Mouse (Mus musculus): ENCODE results near the gene Rfc5. TPM values are rescaled to one million over a fixed set of nuclear protein-coding genes. Genes with fewer than 3 reads are reported as not detected.
"Not testable (repeated sequence)": the region's sequence is repeated elsewhere in the genome, so short reads cannot be mapped to it uniquely, and the experiment has no call there.

The Rfc5 gene
- 10 to 100 TPM in 2 of 4 experiments, 1 to 10 TPM in 2; 8.8 to 12.1 (median 9.8) TPM for total RNA-seq (2022)

DNA sequence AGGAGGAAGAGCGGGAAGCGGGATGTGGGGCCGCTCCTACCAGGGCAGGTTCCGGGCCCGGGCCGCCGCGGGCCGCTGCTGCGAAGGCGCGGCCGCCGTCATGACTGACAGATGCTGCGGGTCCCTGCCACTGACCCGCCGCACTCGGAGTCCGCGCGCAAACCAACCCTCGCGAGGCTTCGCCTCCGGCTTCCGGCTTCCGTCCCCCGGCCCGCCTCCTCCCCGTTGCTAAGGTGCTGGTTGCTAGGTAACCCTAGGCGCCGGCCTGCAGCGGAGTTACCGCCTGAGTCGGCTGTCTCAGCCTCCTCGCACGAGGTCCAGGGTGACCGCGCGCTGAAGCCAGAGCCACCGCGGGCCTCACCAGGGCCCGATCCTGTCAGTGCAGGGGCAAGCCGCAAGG is at the start of gene Rfc5:
Gene Rfc5, minus strand, starts transcription at position 171 of the 400 bp plus-strand sequence.
- DNase-seq = peak; percentile 94

DNA sequence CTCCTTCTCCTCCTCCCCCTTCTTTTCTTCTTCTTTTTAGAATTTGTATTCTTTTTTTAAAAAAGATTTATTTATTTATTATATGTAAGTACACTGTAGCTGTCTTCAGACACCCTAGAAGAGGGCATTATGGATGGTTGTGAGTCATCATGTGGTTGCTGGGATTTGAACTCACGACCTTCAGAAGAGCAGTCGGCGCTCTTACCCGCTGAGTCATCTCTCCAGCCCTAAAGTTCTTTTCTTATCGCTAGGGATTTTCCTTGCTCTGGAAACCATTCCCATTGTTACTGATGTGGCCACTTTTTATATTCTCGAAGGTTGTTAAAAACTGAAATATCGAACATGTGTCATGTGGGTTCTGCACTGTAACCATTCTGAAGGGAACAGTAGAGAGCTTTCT is 44.7 kb upstream of the Rfc5 start:
- DNase-seq = not testable (repeated sequence)

DNA sequence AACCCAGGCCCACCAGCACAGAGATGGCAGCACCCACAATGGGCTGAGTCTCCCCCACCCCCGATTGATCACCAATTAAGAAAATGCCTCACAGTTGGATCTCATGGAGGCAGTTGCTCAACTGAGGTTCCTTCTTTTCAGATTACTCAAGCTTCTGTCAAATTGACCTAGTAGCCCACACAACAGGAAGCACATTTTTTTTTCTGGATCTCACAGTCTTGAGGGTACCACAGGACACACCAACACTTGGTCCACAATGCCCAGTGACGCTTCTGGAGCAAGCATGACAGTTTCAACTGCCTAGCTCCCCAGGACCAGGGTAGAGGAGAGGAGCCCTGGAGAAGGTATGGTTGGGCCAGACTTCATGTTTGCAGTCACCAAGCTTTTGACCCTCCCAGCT is 28.6 kb upstream of the Rfc5 start:
- no peak for DNase-seq

DNA sequence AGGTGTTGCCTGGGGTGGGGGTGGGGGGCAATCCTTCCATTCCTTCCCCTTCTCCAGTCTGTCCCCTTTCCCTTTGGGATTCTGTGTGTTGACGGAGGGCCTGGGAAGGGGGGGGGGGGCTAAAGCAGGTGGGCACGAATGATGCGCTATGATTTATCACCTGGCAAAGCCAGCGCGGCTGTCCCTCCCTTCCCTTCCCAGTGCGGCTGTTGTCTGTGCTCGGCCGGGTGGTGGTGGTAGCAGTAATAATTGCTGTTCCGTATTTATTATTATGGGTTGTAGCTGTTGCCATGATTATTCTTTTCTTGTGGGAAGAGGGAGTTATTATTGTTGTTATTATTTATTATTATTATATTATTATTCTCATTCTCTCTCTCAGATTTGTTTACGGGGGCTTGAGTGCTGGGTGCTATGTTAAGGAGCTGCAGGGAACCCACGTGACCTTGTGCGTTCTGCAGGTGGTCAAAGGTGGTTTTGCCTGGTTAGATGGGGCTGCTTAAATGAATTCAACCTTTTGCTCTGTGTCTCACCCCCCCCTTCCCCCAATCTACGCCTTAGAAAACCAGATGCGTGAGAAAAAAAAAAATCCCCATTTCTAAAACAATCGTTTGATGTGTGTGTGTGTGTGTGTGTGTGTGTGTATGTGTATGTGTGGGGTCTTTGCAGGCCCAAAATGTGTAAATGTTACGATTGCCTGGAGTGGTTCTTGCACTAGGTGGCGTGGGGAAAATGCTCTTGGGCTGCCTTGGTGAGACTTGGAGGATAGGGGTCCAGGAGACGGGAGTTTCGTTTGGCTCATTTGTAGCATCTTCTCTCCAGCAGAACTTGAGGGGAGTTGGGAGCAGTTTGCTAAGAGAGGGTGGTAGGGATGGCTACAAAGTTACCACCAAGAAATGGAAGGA is 26.4 kb upstream of the Rfc5 start:
- DNase-seq = no peak

DNA sequence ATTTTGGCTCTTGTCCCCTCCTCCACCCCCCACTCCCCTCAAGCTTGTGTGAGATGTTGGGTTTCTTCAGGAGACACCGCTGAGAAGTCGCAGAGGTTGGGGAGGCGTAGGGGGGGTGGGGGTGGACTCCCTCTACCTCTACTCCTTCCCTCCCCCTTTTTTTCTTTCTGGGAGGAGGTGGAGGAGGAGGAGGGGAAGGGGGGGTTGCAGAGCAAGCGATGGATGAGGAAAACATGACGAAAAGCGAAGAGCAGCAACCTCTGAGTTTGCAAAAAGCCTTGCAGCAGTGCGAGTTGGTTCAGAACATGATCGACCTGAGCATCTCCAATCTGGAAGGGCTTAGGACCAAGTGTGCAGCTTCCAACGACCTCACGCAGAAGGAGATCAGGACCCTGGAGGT is 25.8 kb upstream of the Rfc5 start:
- no peak for DNase-seq

DNA sequence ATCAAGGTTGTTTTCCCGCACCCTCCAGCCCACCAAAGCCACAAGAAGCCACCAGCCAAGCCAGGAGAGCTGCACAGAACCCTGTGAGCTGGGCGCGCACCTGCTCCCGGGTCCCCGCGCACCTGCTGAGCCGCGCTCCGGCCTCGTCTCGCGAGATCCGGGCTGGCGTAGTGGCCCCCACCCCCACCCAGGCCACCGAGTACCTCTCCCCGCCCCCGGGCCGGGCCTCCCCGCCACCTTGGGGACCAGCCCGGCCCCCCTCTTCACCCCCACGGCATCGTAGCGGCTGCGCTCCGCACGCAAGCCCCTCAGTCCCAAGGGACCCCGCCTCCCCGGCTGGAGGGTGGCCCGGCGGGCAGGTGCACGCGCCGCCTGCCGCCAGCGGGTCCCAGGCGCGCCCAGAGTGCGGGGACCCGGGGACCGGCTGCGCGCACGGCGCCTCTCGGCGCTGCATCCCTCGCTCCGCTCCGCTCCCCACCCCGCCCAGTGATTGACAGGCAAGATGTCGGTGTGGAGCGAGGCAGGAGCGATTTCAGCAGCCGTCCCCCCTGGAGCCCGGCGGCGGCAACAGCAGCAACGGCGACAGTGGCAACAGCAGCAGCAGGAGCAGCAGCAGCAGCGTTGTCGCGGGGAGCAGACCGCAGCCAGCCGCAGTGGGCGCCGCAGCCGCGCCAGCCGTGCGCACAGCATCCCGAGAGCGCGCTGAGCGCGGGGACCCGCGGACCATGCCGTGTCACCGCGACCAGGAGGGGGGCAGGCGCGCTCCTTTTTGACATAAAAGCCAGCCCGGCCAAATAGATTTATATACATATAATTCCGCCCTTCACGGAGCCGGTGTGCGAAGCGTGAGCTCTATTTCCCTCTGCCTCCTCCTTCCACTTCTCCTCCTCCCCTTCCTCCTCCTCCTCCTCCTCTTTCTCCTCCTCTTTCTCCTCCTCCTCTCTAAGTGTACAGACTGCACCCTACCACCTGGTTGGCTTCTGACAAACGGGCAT is 25.0 kb upstream of the Rfc5 start, which contains the start of gene Ksr2:
Gene Ksr2, plus strand, starts transcription at position 494 of the 995 bp plus-strand sequence.
- DNase-seq = no peak

DNA sequence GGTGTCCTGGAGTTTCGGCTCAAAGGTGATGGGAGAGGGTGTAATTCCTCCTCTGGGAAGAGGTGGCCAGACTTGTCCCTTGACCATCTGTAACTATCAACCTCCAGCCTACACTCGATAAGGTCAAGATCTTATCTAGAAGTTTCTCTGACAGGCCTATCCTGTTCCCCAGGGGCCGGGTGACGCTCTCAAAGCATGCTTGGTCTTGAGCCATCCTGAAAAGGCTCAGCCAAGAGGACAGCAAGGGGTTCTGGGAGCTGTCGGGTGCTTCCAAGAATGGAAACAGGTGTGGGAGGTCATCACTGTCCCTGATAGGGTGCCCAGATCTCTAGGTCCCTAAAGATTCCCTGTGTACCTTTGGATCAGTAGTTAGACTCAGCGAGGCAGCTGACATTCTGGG is 20.5 kb upstream of the Rfc5 start:
- DNase-seq = no peak

DNA sequence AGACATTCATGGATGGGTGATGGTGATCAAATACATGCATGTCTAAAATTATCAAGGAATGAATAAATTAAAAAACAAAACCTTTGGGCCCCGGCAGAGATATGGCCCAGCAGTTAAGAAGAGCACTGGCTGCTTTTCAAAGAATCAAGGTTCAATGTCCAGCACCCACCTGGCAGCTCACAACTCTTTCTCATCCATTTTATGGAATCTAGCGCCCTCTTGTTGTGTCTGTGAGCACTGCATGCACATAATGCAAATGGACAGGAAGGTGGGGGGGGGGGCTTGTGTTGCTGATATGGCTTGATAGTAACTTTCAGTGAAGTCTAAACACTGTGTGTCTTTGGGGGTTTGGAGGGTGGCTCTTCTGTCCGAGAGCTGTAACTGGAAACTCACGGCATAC is 19.4 kb upstream of the Rfc5 start:
- DNase-seq = no peak

DNA sequence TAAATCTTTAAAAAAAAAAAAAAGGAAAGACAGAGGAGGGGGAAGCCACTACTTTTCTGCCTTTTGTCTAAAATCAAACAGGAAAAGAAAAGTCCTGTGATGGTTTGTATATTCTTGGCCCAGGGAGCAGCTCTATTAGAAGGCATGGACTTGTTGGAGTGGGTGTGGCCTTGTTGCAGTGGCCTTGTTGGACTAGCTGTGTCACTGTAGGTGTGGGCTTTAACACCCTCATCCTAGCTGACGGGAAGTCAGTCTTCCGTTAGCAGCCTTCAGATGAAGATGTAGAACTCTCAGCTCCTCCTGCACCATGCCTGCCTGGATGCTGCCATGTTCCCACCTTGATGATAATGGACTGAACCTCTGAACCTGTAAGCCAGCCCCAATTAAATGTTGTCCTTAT is 15.8 kb upstream of the Rfc5 start:
- DNase-seq = not testable (repeated sequence)

DNA sequence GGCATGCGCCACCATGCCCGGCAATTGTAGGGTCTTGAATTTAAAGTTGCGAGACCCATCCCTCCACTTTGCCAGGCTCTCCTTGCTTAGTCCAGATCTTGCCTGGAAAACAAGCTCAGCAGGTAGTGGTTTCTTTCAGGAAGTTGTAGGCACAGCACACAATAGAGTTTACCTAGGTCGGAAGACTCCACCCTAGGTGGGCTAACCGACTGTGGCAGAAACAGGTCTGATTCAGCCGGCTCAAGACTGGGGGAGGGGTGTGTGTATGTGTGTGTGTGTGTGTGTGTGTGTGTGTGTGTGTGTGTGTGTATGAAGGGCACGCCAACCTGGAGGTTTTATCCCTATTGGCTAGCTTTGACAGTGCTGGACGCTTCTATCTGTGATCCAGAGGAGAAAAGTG is 14.8 kb upstream of the Rfc5 start:
- no peak for DNase-seq

DNA sequence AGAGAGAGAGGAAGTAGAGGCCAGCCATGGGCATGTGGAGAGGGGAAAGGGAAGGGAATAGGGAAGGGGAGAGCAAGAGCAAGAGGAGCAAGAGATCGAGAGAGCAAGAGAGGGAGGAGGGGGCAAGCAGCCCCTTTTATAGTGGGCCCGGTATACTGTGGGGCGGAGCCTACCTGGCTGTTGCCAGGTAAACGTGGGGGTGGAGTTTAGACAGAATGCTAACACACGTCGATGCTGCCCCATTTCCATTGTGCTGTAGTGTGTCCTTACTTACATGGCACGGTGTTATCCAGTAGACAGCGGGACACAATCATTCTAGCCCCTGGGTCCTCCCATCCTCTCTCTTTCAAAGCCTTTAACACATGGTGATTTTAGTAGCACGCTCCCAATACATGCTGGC is 10.4 kb upstream of the Rfc5 start:
- DNase-seq = no peak

DNA sequence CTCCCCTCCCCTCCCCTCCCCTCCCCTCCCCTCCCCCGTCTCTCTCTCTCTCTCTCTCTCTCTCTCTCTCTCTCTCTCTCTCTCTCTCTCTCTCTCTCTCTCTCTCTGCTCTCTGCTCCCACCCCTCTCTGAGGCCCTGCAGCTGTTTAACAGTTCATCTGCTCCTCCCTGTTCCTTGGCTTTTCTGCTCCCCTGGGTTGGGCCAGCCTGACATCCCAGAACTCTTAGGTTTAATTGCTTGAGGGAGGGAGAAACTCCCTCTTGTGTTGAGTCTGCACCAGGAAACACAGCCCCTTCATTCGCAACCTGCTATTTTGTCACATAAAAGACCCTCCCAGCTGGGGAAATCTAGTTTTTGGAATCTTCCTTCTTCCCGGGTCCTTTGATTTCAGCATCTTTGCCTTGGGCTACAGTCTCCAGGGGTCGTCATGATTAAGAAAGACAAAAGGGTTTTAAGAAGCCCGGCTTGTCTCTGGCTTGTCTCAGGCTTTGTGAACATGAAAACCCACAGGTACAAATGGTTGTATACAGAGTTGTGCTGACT is 9.2 kb upstream of the Rfc5 start:
- DNase-seq = no peak

DNA sequence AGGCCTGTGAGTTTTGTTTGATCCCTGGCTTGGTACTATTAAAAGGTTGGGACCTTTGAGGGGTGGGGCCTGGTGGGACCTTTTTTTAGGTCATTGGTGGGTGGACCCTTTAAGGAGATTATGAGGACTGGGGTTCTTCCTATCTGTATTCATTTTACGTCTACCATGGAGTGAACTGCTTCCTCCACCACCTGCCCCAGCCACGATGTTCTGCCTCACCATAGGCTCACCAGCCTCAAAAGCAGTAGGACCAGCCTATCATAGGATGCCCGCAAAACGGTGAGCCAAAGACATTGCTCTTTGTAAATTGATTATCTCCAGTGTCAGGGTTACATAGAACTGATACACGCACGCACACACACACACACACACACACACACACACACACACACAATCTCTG is 8.5 kb upstream of the Rfc5 start:
- no peak for DNase-seq

DNA sequence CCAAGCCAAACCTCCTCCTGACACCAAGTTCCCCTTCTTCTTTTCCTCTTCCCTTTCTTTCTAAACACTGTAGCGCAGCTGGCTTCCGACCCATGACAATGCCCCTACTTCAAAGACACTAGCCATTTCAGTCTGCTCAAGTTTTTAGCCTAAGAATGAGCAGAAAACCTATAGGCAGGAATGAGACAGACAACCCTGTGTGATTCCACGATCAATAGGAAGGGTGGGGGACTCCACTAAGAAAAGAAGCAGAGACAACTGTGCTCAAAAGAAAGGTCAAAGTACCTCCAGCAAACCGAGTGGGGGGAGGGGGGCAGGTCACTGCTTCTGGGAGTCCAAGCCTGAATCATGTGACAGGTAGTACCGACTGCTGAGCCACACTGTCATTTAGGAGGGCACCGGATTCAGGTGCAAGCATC is 7.8 kb upstream of the Rfc5 start:
- DNase-seq = no peak

DNA sequence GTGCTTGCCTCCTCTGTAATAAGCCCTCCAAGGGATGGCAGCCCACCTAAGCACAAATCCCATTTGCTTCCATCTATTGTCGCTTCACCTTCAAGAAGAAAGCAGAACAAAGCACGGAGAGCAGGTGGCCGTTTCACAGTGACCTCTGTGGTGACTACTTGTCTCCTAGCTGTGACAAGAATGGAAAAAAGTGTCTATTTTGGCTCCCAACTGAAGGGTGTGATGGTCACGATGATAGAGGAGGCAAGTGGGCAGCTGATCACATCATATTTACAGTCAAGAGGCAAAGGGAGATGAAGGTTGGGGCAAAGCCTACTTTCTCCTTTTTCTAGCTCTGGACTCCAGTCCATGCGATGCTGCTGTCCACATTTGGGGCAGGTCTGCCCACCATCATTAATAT is 7.0 kb upstream of the Rfc5 start:
- DNase-seq = no peak

DNA sequence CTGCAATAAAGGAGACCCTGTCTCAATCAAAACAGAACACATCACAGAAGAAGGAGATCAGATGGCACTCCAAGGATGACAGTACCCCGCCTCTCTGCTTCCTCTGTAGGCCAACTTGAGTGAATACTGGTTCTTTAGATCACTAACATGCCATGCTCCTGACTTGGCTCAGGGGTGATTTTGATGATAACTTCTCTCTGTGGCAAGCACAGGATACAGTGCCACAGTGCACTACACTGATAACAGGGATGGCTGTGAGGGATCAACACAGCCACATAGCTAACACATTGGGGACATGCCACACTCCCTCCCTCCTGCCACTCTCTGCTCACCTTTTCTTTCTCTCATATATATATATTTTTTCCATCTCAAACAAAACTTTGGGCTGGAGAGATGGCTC is 2.0 kb upstream of the Rfc5 start:
- no peak for DNase-seq

DNA sequence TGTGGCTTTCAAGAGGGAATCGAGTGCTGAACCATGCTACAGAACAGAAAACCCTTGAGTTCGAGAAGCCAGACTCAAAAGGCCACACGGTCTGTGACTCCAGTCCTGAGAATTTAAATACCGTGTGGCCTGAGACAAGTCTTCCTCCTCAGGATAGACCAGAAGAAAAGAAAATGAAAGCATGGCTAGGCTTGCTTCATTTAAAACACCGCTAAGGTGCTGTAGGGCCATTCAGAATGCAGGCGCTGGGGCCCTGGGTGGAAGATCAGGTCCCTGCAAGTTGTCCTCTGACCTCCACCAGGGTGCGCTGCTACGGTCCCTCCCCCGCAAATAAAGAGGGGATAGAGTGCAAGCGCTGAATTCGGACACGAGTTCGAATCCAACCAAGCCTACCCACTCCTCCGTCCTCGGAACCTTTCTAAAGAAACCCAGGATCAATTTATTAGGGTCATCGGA is 523 bp downstream of the Rfc5 start:
- DNase-seq = peak; percentile 28

DNA sequence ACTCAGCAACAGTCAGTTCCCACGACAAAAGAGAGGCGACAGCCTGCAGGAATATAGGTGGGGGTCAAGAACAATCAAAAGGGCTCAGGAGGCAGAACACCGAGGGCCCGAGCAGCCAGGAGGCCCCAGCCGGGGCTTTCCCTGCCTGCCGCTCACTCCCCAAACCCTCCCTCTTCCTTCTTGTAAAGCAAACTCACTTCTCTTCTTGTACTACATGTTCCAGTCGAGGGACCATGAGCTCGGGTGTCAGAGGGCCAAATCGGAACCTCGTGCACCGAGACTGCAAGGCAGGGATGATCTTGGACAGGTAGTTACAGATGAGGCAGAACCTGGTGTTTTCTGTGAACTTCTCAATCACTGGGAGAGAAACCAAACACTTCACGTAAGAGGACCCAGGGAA is 5.6 kb downstream of the Rfc5 start:
- DNase-seq = no peak

DNA sequence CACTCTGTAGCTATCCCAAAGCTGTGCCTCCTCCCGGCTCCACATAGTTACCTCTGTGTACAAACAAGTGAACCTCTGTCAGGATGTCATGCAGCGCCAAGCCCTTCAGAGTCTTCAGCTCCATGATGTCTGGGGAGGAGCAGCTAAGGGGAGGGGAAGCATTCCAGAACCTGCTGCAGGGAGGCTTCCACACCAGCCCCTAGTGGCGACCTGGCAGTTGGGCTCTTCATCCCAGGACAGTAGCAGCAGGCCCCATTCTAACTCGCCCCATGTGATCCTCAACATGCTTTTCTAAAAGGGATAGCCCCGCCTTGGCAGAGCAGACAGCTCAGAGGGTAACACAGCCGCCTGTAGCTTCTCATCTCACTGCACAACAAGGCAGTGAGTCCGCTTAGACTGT is 7.1 kb downstream of the Rfc5 start:
- no peak for DNase-seq

DNA sequence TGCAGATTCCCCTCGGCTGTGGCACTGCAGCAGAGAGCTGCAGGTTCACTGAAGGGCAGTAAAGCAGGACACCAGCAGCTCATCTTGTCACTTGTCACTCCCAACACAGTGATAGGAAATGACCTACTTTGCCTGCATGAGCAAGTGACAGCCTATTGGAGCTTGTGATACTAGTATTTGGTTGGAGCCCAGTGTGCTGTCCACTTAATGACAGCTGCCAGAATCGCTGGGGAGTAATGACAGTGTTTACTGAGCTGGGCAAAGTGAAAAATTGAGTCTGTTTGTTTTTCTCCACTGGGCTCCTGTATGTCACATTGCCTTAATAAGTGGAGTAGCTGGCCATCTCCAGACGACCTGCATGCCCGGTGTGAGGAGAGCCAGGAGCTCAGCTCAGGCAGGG is 8.6 kb downstream of the Rfc5 start:
- DNase-seq = no peak

DNA sequence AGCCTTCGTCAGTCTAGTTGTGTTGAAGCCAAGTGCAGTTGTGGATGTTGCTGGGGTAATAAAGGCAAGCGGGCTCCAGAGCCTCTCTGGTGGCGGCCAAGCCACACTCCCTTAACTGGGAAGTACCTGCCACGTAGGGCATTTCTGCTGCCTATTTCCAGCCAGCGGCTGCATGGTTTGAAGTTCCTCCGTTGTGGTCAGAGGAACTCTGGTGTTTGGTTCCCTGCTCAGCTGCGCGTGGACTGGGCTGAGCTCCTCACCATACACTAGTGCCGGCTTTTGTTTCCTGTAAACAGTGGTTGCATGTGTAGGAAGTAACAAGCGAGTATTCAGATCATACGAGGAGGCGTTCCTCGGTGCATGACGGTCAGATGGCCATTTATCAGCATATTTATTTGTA is 11.1 kb downstream of the Rfc5 start:
- not testable (repeated sequence) for DNase-seq

DNA sequence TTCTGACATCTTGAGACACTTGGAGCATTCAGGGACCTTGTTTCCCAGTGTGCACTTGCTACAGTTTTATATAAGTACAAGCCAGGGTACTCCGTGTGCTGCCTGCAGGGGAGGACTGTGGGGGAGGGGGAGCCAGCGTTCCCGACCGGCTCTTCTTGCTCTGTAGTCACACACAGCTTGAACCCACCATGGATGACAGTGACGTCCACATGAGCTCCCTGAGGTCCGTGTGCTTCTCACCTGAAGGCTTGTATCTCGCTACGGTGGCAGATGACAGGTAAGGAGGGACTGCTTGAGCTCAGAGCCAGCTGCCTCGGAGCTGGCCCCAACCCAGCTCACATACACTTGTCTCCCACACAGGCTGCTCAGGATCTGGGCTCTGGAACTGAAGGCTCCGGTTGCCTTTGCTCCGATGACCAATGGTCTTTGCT is 12.5 kb downstream of the Rfc5 start:
- DNase-seq = no peak

Measured in adrenal gland, adult 8-10 months (tissue).